Mouse (Mus musculus): ENCODE measurements around the gene Kcnrg.

GRCm38 (mm10) chr14:61601348-61601747, 5.9 kb upstream of the Kcnrg start:
- no peak for TF ChIP-seq CTCF (IDR thresholded peaks at IDR 0.05; ENCODE audit: extremely low read depth, insufficient read length, insufficient replicate concordance, low read depth, low read length)
- no peak for TF ChIP-seq POLR2A (IDR thresholded peaks at IDR 0.05; ENCODE audit: low read depth, low read length)

Data from small intestine, adult 2 months (tissue).